Mouse (Mus musculus) gastrocnemius, postnatal 25 days (tissue): ENCODE results near the gene Glb1l. TPM values are rescaled to one million over a fixed set of nuclear protein-coding genes. Genes with fewer than 3 reads are reported as not detected.
"Not testable (repeated sequence)": the region's sequence is repeated elsewhere in the genome, so short reads cannot be mapped to it uniquely, and the experiment has no call there.

ENCODE experiments used
- DNase-seq: peaks from one replicate; pipeline ENCODE4 v3.0.0; 2022
- long read RNA-seq, 2 experiments: library from polyadenylated mRNA; stranded (forward); transcript quantifications; one replicate each; pipeline ENCODE4 v2.0.0; 2021
- total RNA-seq, 2 experiments: library from RNA; stranded (reverse); gene quantifications; 1 replicate in 1 of 2; 2 replicates in 1 of 2; pipeline ENCODE4 v1.2.3; 2021

Gene Glb1l
- total RNA-seq = 1 to 10 TPM; 1.9 to 2.7 TPM
- long read RNA-seq, experiment 1, partial matches to known transcripts = 1 of 1 reads
- long read RNA-seq, experiment 1, other reads (novel, unspliced or antisense) = 0 of 1 reads
- long read RNA-seq, experiment 2, partial matches to known transcripts = 2 of 2 reads
- long read RNA-seq, experiment 2, other reads (novel, unspliced or antisense) = 0 of 2 reads

- DNase-seq = peak; percentile 94
Observed at GRCm38 (mm10) chr1:75210136-75211087, at the start of gene Glb1l, which contains the start of gene Stk16. Glb1l (minus strand) TSS chr1:75210813. Stk16 (plus strand) TSS chr1:75210838.

GRCm38 (mm10) chr1:75255516-75256046 is 45.0 kb upstream of the Glb1l start:
- no peak for DNase-seq

- no peak for DNase-seq
Observed at GRCm38 (mm10) chr1:75254625-75255013, 44.0 kb upstream of the Glb1l start.

DNA sequence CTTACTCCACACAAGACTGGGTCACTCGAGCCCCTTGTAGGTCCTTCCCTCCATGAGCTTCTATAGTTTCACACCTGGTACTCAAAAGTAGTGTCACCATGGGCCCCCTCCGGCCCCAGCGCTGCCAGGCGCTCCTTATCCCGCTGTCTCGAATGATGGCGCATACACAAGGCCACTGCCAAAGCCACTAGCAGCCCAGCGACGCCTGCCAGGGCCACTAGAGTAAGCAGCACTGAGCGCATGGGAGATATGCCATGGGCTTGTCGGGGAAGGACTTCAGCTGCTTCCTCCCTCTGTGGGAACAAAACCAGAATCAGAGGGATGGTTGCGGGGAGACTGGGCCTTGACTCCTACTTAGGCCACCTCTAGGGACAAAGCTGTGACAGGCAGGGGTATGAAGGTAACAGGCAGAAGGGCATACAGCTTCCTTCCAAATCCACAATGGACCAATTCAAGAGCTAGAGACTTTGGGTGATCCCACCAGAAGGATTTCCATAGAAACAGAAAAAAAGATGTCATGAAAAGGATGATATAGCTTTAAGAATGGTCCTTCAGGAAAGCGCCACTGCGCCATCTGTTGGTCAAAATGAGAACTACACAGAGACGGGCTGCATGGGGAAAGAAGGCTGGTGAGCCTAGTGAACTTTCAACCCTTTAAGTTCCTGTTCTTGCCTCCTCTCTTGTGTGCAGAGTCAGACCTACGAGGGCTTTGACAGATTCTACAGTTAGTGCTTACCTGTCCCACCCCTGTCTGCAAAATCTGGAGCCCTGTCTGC is 43.4 kb upstream of the Glb1l start:
- DNase-seq = no peak

DNA sequence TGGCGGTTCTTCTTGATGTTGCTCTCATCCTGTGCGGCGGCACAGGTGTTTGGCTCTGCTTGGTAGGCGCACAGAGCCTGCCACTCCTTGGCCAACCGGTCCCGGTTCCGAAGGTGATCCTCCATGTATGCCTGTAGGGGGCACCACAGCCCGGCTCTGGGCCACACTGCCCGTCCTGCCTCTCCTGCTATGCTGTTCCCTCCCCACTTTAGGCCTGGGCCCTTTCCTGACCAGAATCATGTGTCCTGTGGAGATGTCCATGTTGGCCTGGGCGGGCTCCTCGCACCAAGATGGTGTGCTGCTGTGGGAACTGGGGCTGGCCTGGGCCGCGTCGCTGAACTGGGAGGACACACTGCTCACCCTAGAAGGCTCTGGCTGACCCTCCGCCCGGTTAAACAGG is 42.4 kb upstream of the Glb1l start:
- no peak for DNase-seq

GRCm38 (mm10) chr1:75252308-75252707 is 41.7 kb upstream of the Glb1l start:
- DNase-seq = no peak

- peak; percentile 76 for DNase-seq
Observed at GRCm38 (mm10) chr1:75251112-75251970, 40.7 kb upstream of the Glb1l start.

DNA sequence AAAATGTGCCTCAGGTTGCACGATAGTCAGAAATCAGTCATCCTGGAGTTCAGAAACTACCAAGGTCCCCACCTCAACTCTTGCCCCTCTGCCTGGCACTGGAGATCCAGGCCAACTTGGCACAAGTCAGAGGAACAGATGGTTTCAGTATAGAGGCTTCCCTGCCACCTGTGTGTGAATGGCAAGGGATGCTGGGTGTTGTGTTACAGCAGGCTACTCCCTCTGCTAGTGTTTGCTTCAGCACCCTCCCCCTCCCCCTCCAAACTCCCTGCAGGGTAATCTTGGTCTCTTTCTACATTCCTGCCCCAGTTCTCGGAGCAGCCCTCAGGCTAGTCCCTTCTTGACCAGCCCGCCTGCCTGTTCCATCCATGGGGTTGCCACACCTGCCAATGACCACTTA is 39.9 kb upstream of the Glb1l start:
- DNase-seq = no peak

GRCm38 (mm10) chr1:75248041-75248772 is 37.6 kb upstream of the Glb1l start:
- DNase-seq = peak; percentile 53

DNA sequence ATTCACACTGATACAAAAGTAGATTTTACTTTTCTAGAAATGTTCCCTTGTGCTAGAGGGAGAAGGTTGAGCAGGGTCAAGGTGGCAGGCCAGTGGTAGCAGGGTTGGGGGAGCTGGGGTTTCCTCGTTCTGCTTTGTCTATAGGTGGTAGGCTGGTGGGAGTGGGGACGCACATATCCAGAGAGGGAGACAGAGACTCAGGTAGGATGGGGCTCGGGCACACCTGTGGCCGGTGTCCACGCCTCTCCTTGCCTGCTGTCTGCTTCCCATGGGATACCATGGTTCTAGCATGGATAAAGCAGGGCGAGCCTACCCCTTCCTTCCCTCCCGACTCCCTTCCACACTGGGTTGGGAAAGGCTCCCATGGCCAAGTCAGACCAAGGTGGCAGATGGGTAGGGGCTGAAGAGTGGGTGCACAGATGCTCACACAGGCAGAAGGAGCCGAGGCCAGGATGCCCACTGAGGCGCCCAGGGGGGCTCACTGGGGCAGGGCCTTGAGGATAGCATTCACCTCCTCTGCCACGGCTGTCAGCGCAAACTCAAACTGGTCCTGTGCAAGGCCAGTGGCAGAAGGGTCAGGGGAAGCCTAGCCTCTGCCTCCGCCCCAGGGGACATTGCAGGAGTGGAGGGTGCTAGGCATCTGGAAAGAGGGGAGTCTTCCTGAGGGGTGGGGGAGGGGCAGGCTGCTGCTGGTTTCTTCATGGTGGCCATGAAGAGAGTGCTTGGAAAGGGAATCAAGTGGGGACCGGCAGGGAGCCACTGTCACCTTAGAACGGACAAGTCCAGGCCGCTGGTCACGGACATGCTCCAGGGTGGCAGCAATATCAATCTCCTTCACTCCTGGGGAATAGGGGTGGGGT is 36.7 kb upstream of the Glb1l start:
- no peak for DNase-seq

DNA sequence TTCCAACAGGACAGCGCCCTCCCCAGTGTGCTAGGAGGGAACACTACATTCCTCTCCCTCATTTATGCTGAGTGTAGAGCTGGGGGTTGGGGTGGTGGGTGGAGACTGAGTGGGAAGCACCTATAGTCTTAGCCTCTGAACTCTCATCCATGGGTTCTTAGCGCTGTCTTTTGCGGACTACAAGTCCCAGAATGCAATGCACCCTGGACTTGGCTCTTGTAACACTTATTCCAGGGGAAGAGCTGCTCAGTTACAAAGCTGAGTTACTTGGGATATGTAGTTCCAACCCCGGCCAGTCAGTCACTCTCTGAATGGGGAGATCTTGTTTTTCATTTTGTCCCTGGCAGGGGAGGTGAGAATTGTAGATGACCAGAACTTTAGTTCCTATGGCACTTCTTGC is 34.2 kb upstream of the Glb1l start:
- DNase-seq = no peak

DNA sequence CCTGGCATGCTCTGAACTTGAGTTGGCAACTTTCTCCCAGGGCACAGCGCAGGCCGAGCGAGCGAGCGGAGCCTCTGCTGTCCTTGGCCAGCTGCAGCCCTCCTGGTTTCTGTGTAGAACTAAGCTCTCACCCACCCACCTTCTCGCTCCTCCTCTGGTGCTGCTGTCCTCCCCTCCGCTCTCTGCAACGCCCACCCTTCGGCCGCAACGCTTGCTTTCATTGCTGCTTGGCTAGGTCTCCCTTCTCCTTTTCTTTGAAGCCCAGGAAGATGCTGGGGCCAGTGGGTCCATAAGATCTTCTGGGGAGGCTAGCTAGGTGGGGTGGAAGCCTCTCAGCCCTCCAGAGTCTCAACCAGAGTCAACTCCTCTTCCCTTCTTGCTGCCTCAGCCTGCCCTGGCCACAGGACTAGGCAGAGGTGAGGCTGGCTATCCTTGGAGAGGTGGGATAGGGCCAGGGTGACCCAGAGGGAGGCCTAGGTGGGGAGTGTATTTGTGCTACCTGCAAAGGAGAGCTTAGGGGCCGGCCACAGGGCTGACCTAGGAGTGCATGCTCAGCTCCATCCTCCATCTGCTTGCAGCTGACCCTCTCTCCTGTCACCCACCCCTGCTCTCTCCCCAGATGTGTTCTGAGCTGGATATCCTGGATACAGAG is 33.7 kb upstream of the Glb1l start:
- DNase-seq = no peak

GRCm38 (mm10) chr1:75243411-75243810 is 32.8 kb upstream of the Glb1l start:
- DNase-seq = no peak

DNA sequence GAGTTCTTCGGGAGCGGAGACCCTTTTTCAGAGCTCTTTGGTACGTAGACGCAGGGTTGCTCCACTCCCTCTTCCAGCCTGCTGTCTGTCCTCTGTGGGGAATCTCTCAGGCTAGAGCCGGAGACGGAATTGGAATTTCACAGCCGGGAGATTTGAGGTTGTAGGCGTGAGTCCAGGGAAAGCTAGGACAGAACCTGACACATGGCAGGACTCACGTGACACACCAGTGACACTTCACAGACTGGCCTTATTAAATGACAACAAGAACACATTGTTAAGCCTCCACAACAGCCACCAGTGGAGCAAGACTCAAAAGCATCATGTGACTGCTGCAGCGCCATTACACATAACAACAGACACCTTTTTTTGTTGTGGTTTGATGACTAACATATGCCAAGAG is 29.0 kb upstream of the Glb1l start:
- DNase-seq = no peak

DNA sequence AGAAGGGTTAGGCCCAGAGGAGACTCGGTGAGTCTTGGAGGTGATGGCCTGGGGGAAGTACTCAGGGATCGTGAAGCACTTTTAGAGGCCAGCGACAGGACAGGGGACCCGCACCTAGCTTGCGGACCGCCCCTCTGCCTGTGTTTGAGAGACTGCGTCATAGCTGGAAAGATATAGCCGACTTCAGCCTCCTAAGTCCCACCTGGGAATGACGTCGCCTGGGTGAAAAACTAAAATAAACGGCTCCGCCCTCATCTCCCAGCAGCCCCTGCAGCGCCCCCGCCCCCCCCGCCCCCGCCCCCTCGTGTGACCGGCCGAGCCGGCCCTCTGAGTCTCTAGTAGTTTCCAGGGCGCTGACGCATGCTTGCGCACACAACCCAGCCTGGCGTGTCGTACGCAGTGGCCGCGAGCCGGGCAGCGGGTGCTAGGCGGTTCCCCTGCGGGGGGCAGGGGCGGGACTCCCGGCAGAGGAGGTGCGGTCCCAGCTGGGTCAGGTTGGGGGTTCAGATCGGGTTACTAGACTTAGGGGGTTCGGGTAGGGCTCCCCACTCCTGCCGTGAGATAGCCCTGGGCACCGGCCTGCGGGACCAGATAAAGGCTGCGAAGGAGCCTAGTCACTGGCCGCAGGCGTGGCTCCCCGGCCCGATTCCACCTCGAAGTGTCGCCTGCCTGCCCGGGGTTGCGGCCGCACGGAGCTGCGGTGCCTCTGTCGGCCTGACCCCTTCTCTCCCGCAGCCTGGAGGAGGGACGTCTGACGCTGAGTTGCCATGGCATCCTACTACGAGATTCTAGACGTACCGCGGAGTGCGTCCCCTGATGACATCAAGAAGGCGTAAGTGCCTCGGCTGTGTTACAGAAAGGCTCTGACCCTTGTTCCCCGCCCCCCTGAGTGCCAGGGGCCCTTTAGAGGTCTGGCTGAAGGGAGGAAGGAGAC is 25.8 kb upstream of the Glb1l start, which contains the start of gene Dnajb2:
TSS of gene Dnajb2 (plus strand) at position 290 of the 934 bp plus-strand sequence.
- peak; percentile 90 for DNase-seq

- DNase-seq = peak; percentile 46
Observed at GRCm38 (mm10) chr1:75234606-75235005, 24.0 kb upstream of the Glb1l start.

GRCm38 (mm10) chr1:75232489-75232888 is 21.9 kb upstream of the Glb1l start:
- not testable (repeated sequence) for DNase-seq

- no peak for DNase-seq
Observed at GRCm38 (mm10) chr1:75231664-75232152, 21.1 kb upstream of the Glb1l start, which contains the start of gene A630095N17Rik. A630095N17Rik (minus strand) TSS chr1:75232102.
